Mouse (Mus musculus) brain, adult 2 months (tissue): ENCODE results near the gene Cdk9.

Experiments used
- DNase-seq: peaks from one replicate; pipeline ENCODE4 v3.0.0; 2011; ENCODE audit warnings: low read depth, low spot score

Gene Cdk9

GRCm38 (mm10) chr2:32734480-32734879 is 21.6 kb upstream of the Cdk9 start:
- no peak for DNase-seq

GRCm38 (mm10) chr2:32732695-32733094 is 19.8 kb upstream of the Cdk9 start:
- DNase-seq, result no peak

GRCm38 (mm10) chr2:32731911-32732310 is 19.0 kb upstream of the Cdk9 start:
- DNase-seq, result no peak

- no peak for DNase-seq
Measured at GRCm38 (mm10) chr2:32730854-32731253, 18.0 kb upstream of the Cdk9 start.

GRCm38 (mm10) chr2:32729547-32729946 is 16.7 kb upstream of the Cdk9 start:
- DNase-seq, result no peak

GRCm38 (mm10) chr2:32728463-32728862 is 15.6 kb upstream of the Cdk9 start:
- no peak for DNase-seq

- peak; percentile 98 for DNase-seq
Measured at GRCm38 (mm10) chr2:32727435-32727834, 14.6 kb upstream of the Cdk9 start.

- no peak for DNase-seq
Measured at GRCm38 (mm10) chr2:32724832-32725790, 12.2 kb upstream of the Cdk9 start.

- no peak for DNase-seq
Measured at GRCm38 (mm10) chr2:32724149-32724548, 11.3 kb upstream of the Cdk9 start.

GRCm38 (mm10) chr2:32722581-32722980 is 9.7 kb upstream of the Cdk9 start:
- DNase-seq, result no peak

GRCm38 (mm10) chr2:32722046-32722445 is 9.2 kb upstream of the Cdk9 start:
- no peak for DNase-seq

GRCm38 (mm10) chr2:32720681-32721229 is 7.9 kb upstream of the Cdk9 start, which contains the start of gene Sh2d3c:
Gene Sh2d3c, plus strand, starts transcription at chr2:32721055.
- no peak for DNase-seq

GRCm38 (mm10) chr2:32720053-32720452 is 7.2 kb upstream of the Cdk9 start:
- DNase-seq, result no peak

GRCm38 (mm10) chr2:32718761-32719160 is 5.9 kb upstream of the Cdk9 start:
- peak; percentile 69 for DNase-seq

GRCm38 (mm10) chr2:32714987-32715425 is 2.1 kb upstream of the Cdk9 start:
- DNase-seq, result no peak

- DNase-seq, result no peak
Measured at GRCm38 (mm10) chr2:32714117-32714986, 1.5 kb upstream of the Cdk9 start.

GRCm38 (mm10) chr2:32712586-32712933 is 316 bp downstream of the Cdk9 start:
- peak; percentile 96 for DNase-seq

GRCm38 (mm10) chr2:32712108-32712551 is 746 bp downstream of the Cdk9 start:
- DNase-seq, result peak; percentile 34

- no peak for DNase-seq
Measured at GRCm38 (mm10) chr2:32711301-32712056, 1.4 kb downstream of the Cdk9 start.

GRCm38 (mm10) chr2:32710425-32710824 is 2.5 kb downstream of the Cdk9 start:
- no peak for DNase-seq

- DNase-seq, result no peak
Measured at GRCm38 (mm10) chr2:32709521-32710137, 3.2 kb downstream of the Cdk9 start.
